Mouse (Mus musculus) kidney, embryonic 16.5 days (tissue): ENCODE results near the gene Pafah2. TPM values are rescaled to one million over a fixed set of nuclear protein-coding genes. Genes with fewer than 3 reads are reported as not detected.

Source experiments
- ATAC-seq: fragments of 200-750 bp; cut with Nextera tagmentation; 2 replicates; pipeline ENCODE4 v1.8.0; 2017; ENCODE audit warnings: moderate TSS enrichment; ENCODE audit not compliant: low FRiP score, low TSS enrichment
- H3K27ac ChIP-seq: fragments of 300-500 bp; sonication (generic); 2 replicates; pipeline ENCODE4 v1.5.1; 2014; ENCODE audit warnings: low read length
- H3K27me3 ChIP-seq: fragments of 300-500 bp; sonication (generic); 2 replicates; pipeline ENCODE4 v1.6.1; 2014; ENCODE audit warnings: low read length, control low read depth, mixed read lengths; ENCODE audit not compliant: insufficient read depth
- H3K36me3 ChIP-seq: fragments of 300-500 bp; sonication (generic); 2 replicates; pipeline ENCODE4 v1.6.1; 2014; ENCODE audit warnings: low read length, control low read depth, mixed read lengths; ENCODE audit not compliant: insufficient read depth
- H3K4me1 ChIP-seq: fragments of 300-500 bp; sonication (generic); 2 replicates; pipeline ENCODE4 v1.6.1; 2014; ENCODE audit warnings: low read length, control low read depth, mixed read lengths; ENCODE audit not compliant: insufficient read depth
- H3K4me2 ChIP-seq: fragments of 300-500 bp; sonication (generic); replicated peaks from 2 replicates; pipeline ENCODE4 v1.6.1; 2014; ENCODE audit warnings: low read depth, low read length
- H3K4me3 ChIP-seq: fragments of 300-500 bp; sonication (generic); 2 replicates; pipeline ENCODE4 v1.5.1; 2014; ENCODE audit warnings: mild to moderate bottlenecking, low read length
- H3K9ac ChIP-seq: fragments of 300-500 bp; sonication (generic); replicated peaks from 2 replicates; pipeline ENCODE4 v1.6.1; 2014; ENCODE audit warnings: low read length
- H3K9me3 ChIP-seq: fragments of 300-500 bp; sonication (generic); 2 replicates; pipeline ENCODE4 v1.6.1; 2016; ENCODE audit warnings: low read length, control low read depth
- WGBS: fragments of 180-500 bp; shearing (Covaris S2); extraction: QIAGEN DNeasy Blood & Tissue Kit; methylation state at CpG from one replicate; pipeline ENCODE4 v1.1.7; 2014; 5-methylcytosine and 5-hydroxymethylcytosine counted together
- polyA plus RNA-seq: library from polyadenylated mRNA; unstranded; fragments of >200 nt; fragmentation: Nextera tagmentation; extraction: Ambion mirVana; gene quantifications from 2 replicates; pipeline ENCODE4 v1.2.1, GENCODE M21; 2015

Pafah2 gene
- polyA plus RNA-seq, 1 experiment from 2014 or later: 20.1 TPM

DNA sequence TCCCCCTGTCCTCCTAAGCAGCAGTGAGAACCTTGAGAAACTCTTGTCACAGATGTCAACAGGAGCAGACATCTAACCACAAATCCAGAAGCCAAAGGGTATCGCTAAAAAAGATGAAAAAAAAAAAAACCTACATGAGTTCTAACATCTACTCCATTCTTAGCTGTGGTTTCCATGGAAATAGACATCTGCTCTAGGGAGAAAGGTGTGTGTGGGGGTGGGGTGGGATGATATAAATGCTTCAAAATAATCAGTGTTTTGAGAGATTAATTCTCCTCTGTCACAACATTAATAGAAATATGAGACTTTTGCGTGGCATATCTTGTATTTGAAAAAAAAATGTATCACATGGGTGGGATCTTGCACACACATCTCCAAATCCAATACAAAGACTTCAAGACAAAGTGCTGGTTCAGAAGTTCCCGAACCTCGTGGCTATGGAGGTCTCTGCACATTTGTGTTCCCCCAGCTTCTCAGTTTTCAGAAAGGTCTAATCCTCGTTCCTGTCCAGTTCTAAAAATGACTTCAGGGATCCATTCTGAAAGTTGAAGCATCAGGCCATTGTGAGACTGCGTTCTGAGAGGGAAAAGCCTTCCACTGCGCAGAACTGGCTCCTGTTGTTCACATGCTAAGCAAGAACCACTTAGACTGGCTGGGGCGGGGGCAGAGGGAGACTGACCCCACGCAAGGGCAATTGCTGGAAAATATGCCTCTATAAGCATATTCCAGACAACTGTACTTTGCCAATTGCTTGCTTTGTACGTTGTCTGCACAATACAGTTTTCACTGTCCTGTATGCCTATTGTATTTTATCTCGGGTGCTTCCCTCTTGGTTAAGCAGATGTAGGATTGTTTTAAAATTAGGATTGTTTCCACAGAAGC lies 70.5 kb downstream of the Pafah2 start:
- Histone ChIP-seq H3K4me3 (no peak overlapping the region), H3K9me3 (no peaks in the 10 kb centered on the region), H3K27ac (no peak overlapping the region), H3K4me1 (peaks cover 18% of the 10 kb centered on the region; the same call in 1 of the 2 replicates), H3K27me3 (no peaks in the 10 kb centered on the region), H3K4me2 (peak overlapping the region; percentile 72), H3K9ac (no peak overlapping the region; the same call in 1 of the 2 replicates), H3K36me3 (peaks cover 9% of the 10 kb centered on the region)
- 74% methylated on average over 11 of the region's 11 CpGs for WGBS
- no peak for ATAC-seq

DNA sequence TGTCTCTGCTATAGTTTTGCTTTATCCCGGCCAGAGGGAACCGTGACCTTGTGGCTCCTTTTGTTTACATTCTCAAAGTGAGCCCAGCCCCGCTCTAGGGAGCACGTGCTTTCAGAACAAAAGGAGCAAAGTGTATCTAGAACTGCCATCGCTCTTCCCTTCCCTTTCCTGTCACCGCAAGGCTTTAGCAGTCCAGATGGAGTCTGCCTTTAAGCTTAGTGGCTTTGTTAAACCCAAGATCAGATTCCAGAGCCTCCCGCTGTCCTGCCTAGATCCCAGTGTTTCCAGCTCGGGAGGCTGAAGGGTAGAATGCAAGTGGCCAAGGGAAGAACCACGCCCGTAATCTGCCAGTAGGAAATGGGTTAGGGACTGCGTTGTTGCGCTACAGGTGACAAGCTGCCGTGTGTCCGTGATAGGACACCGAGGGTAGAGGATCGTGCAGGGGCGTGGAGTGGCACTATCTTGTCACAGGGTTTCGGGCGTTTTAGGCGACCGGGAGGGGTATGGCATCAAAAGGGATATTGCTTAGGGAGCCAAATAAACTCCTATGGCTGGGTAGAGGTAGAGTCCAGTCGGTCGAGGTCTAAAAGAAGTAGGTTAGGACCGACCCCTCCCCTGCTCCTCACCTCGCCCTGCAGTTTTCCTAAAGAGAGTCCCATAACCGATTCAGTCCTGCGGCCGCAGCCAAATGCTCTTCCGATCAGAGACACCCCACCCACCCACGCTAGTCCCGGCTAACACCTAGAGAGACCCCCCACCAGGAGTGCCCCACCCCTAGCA lies 71.5 kb downstream of the Pafah2 start:
- Histone ChIP-seq H3K9ac (peak overlapping the region; percentile 55), H3K27me3 (no peaks in the 10 kb centered on the region), H3K4me1 (peaks cover 18% of the 10 kb centered on the region; the same call in 1 of the 2 replicates), H3K9me3 (no peaks in the 10 kb centered on the region), H3K4me3 (peak overlapping the region; percentile 94), H3K36me3 (peaks cover 18% of the 10 kb centered on the region), H3K27ac (peak overlapping the region; percentile 3), H3K4me2 (peak overlapping the region; percentile 72)
- under 1% methylated on average over 31 of the region's 31 CpGs for WGBS
- ATAC-seq: peak; percentile 52

DNA sequence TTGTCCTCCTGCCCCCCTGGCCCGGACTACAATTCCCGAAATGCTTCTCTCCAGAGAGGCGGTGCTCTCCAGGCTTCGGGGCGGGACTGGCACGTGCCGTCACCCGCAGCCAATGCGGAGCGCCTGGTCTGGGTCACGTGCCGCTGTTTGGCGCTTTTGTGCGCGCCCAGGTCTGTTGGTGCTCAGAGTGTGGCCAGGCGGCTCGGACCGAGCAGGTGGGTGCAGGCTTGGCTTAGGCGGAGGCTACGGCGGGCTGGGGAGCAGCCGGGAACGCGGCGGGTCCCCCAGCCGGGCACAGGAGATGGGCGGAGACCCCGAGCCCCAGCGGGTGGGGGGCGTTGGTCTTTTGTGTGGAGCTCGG lies 72.1 kb downstream of the Pafah2 start, which contains the start of gene Stmn1:
Gene Stmn1 (plus strand): TSS at position 106 of the 361 bp plus-strand sequence.
- H3K4me1 ChIP-seq: peaks cover 18% of the 10 kb centered on the region; the same call in 1 of the 2 replicates
- WGBS: under 1% methylated on average over 30 of the region's 31 CpGs
- peak; percentile 98 for ATAC-seq

DNA sequence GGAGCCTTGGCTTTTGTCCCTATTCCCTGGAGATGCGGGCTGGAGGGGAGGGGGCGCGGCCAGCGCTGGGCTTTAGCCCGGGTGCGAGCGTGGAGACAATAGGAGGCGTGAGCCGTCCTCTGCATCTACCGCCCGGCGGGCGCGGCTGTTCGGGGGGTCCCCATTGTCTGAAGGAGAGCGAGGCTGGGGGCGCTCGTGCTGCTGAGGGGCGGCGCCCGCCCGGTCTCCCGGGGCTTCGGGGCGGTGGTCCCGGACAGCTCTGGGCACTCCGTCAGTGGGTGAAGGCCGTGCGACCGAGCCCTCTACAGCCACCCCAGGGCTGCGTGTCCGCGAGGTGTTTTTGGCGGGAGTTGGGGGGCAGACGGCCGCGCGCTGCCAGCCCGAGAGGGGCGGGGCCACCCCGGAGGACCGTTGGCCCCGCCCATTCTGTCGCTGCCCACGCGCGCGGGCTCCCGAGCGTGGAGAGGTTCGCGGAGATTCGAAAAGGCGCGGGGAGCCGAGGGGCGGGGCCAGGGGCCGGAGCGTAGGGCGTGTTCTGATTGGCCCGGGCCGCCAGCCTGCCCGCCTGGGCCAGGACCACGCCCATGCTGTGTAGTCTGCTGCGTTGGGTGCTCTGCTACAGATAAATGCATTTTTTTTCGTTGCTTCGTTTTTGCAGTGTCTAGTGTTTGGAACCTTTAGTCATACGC lies 72.6 kb downstream of the Pafah2 start:
- H3K9me3 ChIP-seq: no peaks in the 10 kb centered on the region
- WGBS: under 1% methylated on average over 67 of the region's 68 CpGs
- H3K4me3 ChIP-seq: peak overlapping the region; percentile 94
- ATAC-seq: peak; percentile 84
- H3K27me3 ChIP-seq: no peaks in the 10 kb centered on the region
- peaks cover 24% of the 10 kb centered on the region for H3K36me3 ChIP-seq
- H3K9ac ChIP-seq: peak overlapping the region; percentile 93
- peak overlapping the region; percentile 72 for H3K4me2 ChIP-seq
- H3K27ac ChIP-seq: peak overlapping the region; percentile 96
- H3K4me1 ChIP-seq: peaks cover 18% of the 10 kb centered on the region; the same call in 1 of the 2 replicates

More for the DNA sequence above, 72.1 kb downstream of the Pafah2 start, which contains the start of gene Stmn1:
- peaks cover 23% of the 10 kb centered on the region for H3K36me3 ChIP-seq
- no peaks in the 10 kb centered on the region for H3K27me3 ChIP-seq
- H3K4me3 ChIP-seq: peak within 1 kb of the TSS; percentile 94
- H3K4me2 ChIP-seq: peak within 1 kb of the TSS; percentile 72
- peak within 1 kb of the TSS; percentile 93 for H3K9ac ChIP-seq
- no peaks in the 10 kb centered on the region for H3K9me3 ChIP-seq
- H3K27ac ChIP-seq: peak within 1 kb of the TSS; percentile 96

DNA sequence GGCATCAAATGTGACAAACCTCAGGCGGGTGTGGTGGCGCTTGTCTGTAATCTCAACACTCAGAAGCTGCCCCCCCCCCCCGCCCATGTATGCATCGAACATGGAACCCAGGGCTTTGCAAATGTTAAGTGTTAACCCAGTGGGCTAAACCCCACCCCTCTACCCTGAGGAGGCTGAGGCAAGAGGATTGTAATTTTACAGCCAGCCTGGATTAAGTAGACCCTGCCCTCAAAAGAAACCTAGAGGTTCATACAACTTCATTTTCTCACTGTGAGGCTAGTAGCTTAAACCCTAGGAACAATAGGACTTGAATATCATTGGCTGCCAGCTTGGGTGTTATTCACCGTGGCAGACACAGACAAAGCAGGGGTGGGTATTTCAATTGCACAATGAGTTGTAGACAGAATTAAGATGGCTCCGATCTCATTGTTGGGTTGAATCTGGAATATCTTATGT lies 73.2 kb downstream of the Pafah2 start:
- H3K4me3 ChIP-seq: peak overlapping the region; percentile 94
- H3K4me2 ChIP-seq: peak overlapping the region; percentile 72
- peaks cover 30% of the 10 kb centered on the region for H3K36me3 ChIP-seq
- H3K9me3 ChIP-seq: no peaks in the 10 kb centered on the region
- peak overlapping the region; percentile 93 for H3K9ac ChIP-seq
- no peaks in the 10 kb centered on the region for H3K27me3 ChIP-seq
- WGBS: 11% methylated on average over 6 of the region's 6 CpGs
- H3K27ac ChIP-seq: peak overlapping the region; percentile 96
- peaks cover 18% of the 10 kb centered on the region; the same call in 1 of the 2 replicates for H3K4me1 ChIP-seq
- ATAC-seq: no peak

DNA sequence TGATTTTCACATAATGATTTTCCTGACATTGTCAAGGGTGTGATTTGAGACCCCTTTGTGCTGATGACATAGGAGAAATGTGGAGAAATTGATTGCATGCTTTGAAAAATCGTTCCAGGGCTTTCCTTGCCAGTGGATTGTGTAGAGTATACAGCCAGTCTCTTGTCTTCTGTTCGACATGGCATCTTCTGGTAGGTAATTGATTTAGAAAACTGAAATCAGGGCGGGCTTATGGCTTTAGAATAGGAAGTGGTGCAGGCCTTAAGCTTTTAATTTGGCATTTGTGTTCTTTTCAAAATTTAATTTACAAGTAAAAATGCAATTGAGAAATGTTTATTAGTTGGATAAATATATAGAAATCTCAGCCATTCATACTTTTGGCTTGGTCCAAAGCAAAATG lies 73.9 kb downstream of the Pafah2 start:
- no peaks in the 10 kb centered on the region for H3K9me3 ChIP-seq
- peak overlapping the region; percentile 54; the same call in 1 of the 2 replicates for H3K9ac ChIP-seq
- no peak for ATAC-seq
- H3K36me3 ChIP-seq: peaks cover 36% of the 10 kb centered on the region
- 61% methylated on average over 3 of the region's 3 CpGs for WGBS
- no peak overlapping the region for H3K27ac ChIP-seq
- H3K4me2 ChIP-seq: peak overlapping the region; percentile 72
- H3K4me1 ChIP-seq: peaks cover 18% of the 10 kb centered on the region; the same call in 1 of the 2 replicates
- peak overlapping the region; percentile 94 for H3K4me3 ChIP-seq
- no peaks in the 10 kb centered on the region for H3K27me3 ChIP-seq

DNA sequence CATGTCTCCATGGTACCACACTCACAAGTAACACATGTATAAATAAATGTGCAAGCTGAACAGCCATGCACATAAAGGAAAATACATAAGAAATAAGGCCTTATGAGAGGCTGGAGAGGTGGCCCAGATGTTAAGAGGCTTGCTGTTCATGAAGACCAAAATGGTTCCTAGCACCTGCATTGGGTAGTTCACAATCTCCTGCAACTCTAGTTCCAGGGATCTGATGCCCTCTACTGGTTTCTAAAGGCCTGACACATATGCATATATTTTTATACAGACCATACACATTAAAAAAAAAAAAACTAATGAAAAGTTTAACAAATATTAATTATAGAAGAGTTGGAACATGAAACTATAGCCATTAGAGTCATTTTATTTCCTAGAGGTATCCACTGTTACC lies 75.3 kb downstream of the Pafah2 start:
- no peaks in the 10 kb centered on the region for H3K9me3 ChIP-seq
- peaks cover 18% of the 10 kb centered on the region; the same call in 1 of the 2 replicates for H3K4me1 ChIP-seq
- no peaks in the 10 kb centered on the region for H3K27me3 ChIP-seq
- ATAC-seq: no peak
- H3K36me3 ChIP-seq: peaks cover 45% of the 10 kb centered on the region
- H3K4me3 ChIP-seq: no peak overlapping the region
- H3K9ac ChIP-seq: no peak overlapping the region
- H3K4me2 ChIP-seq: no peak overlapping the region
- H3K27ac ChIP-seq: no peak overlapping the region

DNA sequence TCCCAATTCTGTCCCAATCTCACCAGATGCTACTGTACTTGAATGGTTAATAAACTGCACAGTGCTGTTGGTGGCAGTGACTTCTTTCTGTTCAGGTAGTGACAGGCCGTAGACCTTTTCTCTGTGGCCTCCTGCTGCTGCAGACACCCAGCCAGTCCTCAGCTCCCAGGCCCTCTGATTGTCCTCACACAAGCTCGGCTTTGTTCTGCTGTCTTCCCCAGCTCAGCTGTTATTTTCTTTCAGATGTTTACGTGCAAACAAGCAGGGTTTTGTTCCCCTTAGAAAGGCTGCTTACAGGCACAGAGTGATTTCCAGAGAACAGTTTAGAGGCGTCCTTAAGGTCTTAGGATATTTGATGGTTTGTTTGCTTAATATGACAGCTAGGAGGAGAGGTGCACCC lies 77.6 kb downstream of the Pafah2 start:
- ATAC-seq: no peak
- Histone ChIP-seq H3K9me3 (no peaks in the 10 kb centered on the region), H3K4me1 (peaks cover 11% of the 10 kb centered on the region; the same call in 1 of the 2 replicates), H3K27me3 (no peaks in the 10 kb centered on the region), H3K9ac (no peak overlapping the region), H3K27ac (no peak overlapping the region), H3K36me3 (peaks cover 45% of the 10 kb centered on the region), H3K4me2 (no peak overlapping the region), H3K4me3 (no peak overlapping the region)
- WGBS: 80% methylated on average over 4 of the region's 4 CpGs

DNA sequence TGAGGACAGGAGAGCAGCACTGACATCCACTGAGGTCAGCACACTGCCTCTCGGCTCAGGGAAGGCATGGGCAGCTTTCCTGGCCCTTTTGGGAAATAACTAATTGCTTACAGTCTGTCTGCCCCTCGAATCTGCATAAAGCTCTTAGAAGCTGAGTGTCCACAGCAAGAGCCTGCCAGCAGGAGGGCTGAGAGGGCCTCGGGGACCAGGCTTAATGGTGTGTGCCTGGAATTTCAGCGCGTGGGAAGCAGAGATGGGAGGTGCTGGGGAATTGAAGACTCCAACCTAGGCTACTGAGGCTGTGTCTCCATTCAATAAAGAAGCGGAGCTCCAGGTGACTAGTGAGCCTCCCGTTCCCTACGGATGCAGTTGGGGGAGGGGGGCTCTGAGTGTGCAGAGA lies 78.1 kb downstream of the Pafah2 start:
- WGBS: 68% methylated on average over 8 of the region's 8 CpGs
- no peak overlapping the region for H3K9ac ChIP-seq
- H3K4me1 ChIP-seq: peaks cover 11% of the 10 kb centered on the region; the same call in 1 of the 2 replicates

More for the DNA sequence above, 78.1 kb downstream of the Pafah2 start:
- Histone ChIP-seq H3K4me3 (no peak overlapping the region), H3K9me3 (no peaks in the 10 kb centered on the region), H3K4me2 (no peak overlapping the region), H3K27ac (no peak overlapping the region), H3K27me3 (no peaks in the 10 kb centered on the region), H3K36me3 (peaks cover 45% of the 10 kb centered on the region)
- no peak for ATAC-seq
